Mouse (Mus musculus): ENCODE results near the gene Lamtor2.

DNA sequence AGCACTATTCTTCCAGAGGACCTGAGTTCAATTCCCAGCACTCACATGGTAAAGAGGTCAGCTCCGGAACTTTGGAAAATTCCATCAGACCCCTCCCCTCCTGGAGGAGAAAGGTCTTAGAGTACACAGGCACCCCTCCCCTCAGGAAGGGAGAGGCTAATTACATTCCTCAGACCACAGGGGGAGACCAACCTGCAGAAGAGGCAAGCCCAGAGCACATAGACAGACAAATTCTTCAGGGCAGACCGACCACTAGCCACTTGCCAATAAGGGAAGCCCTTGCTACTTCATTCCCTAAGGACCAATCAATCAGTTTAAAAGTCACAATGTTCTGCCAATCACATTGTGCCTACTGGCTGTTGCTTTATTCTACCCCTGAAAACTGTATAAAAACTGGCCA lies 20.0 kb upstream of the Lamtor2 start:
- TF ChIP-seq POLR2A (IDR thresholded peaks at IDR 0.05; ENCODE audit: control insufficient read depth in 1 of 2, insufficient read depth in 1 of 2, low read depth in 1 of 2, low read length in 2 of 2, poor library complexity in 1 of 2) (no peak), MAX (IDR thresholded peaks at IDR 0.05; ENCODE audit: low read length) (no peak), RAD21 (IDR thresholded peaks at IDR 0.05; ENCODE audit: low read depth, low read length) (no peak), BHLHE40 (IDR thresholded peaks at IDR 0.05; ENCODE audit: borderline replicate concordance, low read depth, low read length) (no peak), MAFK (IDR thresholded peaks at IDR 0.05; ENCODE audit: borderline replicate concordance, low read depth, low read length) (no peak), EP300 (IDR thresholded peaks at IDR 0.05; ENCODE audit: low read depth in 1 of 2, low read length in 2 of 2) (no peak), ZKSCAN1 (IDR thresholded peaks at IDR 0.05; ENCODE audit: low read depth, low read length) (no peak), POLR2AphosphoS5 (IDR thresholded peaks at IDR 0.05; ENCODE audit: borderline replicate concordance, low read depth, low read length) (no peak), CTCF (IDR thresholded peaks at IDR 0.05 in 2 of 3, conservative IDR thresholded peaks at IDR 0.05 in 1 of 3; ENCODE audit: control insufficient read depth in 1 of 3, insufficient read depth in 1 of 3, low read depth in 2 of 3, low read length in 3 of 3, poor library complexity in 1 of 3, severe bottlenecking in 1 of 3) (no peak)

All from MEL (cell line).